Mouse (Mus musculus) erythroblast, adult 5-6 weeks (primary cell): ENCODE measurements at regions not wholly inside any gene's neighbourhood (a gene's known extent, or its start where the extent isn't known, plus 50 kb on each side); places are given as distances from the start of the nearest gene placed in this dataset.

Experiments
- ATAC-seq: replicated peaks from 2 replicates; pipeline ENCODE4 v1.8.0; 2016; ENCODE audit warnings: moderate number of reproducible peaks, mild to moderate bottlenecking, moderate TSS enrichment, inconsistent platforms; ENCODE audit not compliant: poor library complexity, low FRiP score, severe bottlenecking

- ATAC-seq: no peak
Observed at GRCm38 (mm10) chr6:112091125-112091763, 182.3 kb upstream of the Lmcd1 start.

- ATAC-seq: no peak
Observed at GRCm38 (mm10) chr6:112093300-112093699, 180.3 kb upstream of the Lmcd1 start.

- no peak for ATAC-seq
Observed at GRCm38 (mm10) chr6:112097699-112098098, 175.9 kb upstream of the Lmcd1 start.

GRCm38 (mm10) chr6:112108651-112109050, 164.9 kb upstream of the Lmcd1 start:
- ATAC-seq: no peak

- no peak for ATAC-seq
Observed at GRCm38 (mm10) chr6:112119180-112119579, 154.4 kb upstream of the Lmcd1 start.

GRCm38 (mm10) chr6:112133522-112133921, 140.0 kb upstream of the Lmcd1 start:
- no peak for ATAC-seq

- no peak for ATAC-seq
Observed at GRCm38 (mm10) chr6:112152535-112153364, 120.8 kb upstream of the Lmcd1 start.

GRCm38 (mm10) chr6:112167487-112167886, 106.1 kb upstream of the Lmcd1 start:
- ATAC-seq: no peak

- ATAC-seq: no peak
Observed at GRCm38 (mm10) chr6:112176344-112176743, 97.2 kb upstream of the Lmcd1 start.

- ATAC-seq: no peak
Observed at GRCm38 (mm10) chr6:112187636-112188035, 85.9 kb upstream of the Lmcd1 start.

- ATAC-seq: no peak
Observed at GRCm38 (mm10) chr6:112191032-112191431, 82.5 kb upstream of the Lmcd1 start.

GRCm38 (mm10) chr6:112197445-112197844, 76.1 kb upstream of the Lmcd1 start:
- peak; percentile 57; the same call in 1 of the 2 replicates for ATAC-seq

GRCm38 (mm10) chr6:112199241-112199640, 74.3 kb upstream of the Lmcd1 start:
- no peak for ATAC-seq

- no peak for ATAC-seq
Observed at GRCm38 (mm10) chr6:112202120-112202519, 71.4 kb upstream of the Lmcd1 start.

GRCm38 (mm10) chr6:112203321-112203720, 70.2 kb upstream of the Lmcd1 start:
- no peak for ATAC-seq

- ATAC-seq: no peak
Observed at GRCm38 (mm10) chr6:112204956-112205355, 68.6 kb upstream of the Lmcd1 start.

- no peak for ATAC-seq
Observed at GRCm38 (mm10) chr6:112205420-112205995, 68.0 kb upstream of the Lmcd1 start.

- ATAC-seq: no peak; the same call in 1 of the 2 replicates
Observed at GRCm38 (mm10) chr6:112207229-112207628, 66.3 kb upstream of the Lmcd1 start.

GRCm38 (mm10) chr6:112210238-112210950, 63.2 kb upstream of the Lmcd1 start:
- ATAC-seq: no peak

GRCm38 (mm10) chr6:112216868-112217267, 56.7 kb upstream of the Lmcd1 start:
- ATAC-seq: no peak
